Mouse (Mus musculus) lung, adult 2 months (tissue): ENCODE results near the gene Spata5.

Experiments used
- CTCF ChIP-seq: fragments of 200-500 bp; IDR thresholded peaks from 2 replicates; pipeline ENCODE4 v1.5.1; 2011; ENCODE audit warnings: mild to moderate bottlenecking, low read length, control low read depth; ENCODE audit not compliant: insufficient read depth
- POLR2A ChIP-seq: fragments of 200-500 bp; IDR thresholded peaks from 2 replicates; pipeline ENCODE4 v1.6.1; 2011; ENCODE audit warnings: low read depth, mild to moderate bottlenecking, control low read depth, low read length, borderline replicate concordance; ENCODE audit errors: extremely low read depth

DNA sequence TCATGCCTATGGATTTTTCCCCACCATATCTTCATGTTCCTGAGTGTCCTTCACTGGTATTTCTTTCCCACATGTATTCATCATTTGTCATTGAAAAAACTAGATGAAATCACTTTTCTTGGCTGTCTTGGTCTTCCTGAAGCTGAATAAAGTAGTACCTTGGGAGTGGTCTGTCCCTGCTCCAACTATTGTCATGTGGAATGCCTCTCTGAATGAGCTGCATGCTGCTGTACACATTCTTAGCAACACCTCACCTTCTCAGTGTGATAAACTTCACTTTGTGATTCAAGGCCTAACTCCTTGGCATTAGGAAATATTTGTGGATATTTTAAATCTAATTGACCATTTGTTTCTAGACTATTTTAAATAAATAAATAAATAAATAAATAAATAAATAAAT lies 98.9 kb downstream of the Spata5 start:
- TF ChIP-seq POLR2A (no peak), CTCF (no peak)
